Mouse (Mus musculus): ENCODE measurements at regions not wholly inside any gene's neighbourhood (a gene's known extent, or its start where the extent isn't known, plus 50 kb on each side); places are given as distances from the start of the nearest gene placed in this dataset.

- H3K36me3 ChIP-seq (ENCODE audit: control insufficient read depth, insufficient read depth, low read length): no peaks in the 10 kb centered on the region
- H3K9ac ChIP-seq (ENCODE audit: low read length): no peak overlapping the region
- peaks cover 5% of the 10 kb centered on the region; the same call in 1 of the 2 replicates for H3K4me1 ChIP-seq (ENCODE audit: control insufficient read depth, insufficient read depth, low read length)
- H3K27me3 ChIP-seq (replicated peaks; ENCODE audit: control insufficient read depth, insufficient read depth, low read length): no peaks in the 10 kb centered on the region
- H3K4me3 ChIP-seq (ENCODE audit: low read depth, low read length): no peak overlapping the region
- H3K9me3 ChIP-seq (replicated peaks; ENCODE audit: control insufficient read depth, low read length): no peaks in the 10 kb centered on the region
- WGBS: 86% methylated on average over 8 of the region's 8 CpGs
- H3K27ac ChIP-seq (ENCODE audit: low read depth, low read length): no peak overlapping the region
- ATAC-seq (no peak), DNase-seq (ENCODE audit: low spot score) (no peak)
- no peak overlapping the region for H3K4me2 ChIP-seq (ENCODE audit: low read length)
Measured at GRCm38 (mm10) chr10:91734691-91735090, 553.6 kb upstream of the Tmpo start.

DNA sequence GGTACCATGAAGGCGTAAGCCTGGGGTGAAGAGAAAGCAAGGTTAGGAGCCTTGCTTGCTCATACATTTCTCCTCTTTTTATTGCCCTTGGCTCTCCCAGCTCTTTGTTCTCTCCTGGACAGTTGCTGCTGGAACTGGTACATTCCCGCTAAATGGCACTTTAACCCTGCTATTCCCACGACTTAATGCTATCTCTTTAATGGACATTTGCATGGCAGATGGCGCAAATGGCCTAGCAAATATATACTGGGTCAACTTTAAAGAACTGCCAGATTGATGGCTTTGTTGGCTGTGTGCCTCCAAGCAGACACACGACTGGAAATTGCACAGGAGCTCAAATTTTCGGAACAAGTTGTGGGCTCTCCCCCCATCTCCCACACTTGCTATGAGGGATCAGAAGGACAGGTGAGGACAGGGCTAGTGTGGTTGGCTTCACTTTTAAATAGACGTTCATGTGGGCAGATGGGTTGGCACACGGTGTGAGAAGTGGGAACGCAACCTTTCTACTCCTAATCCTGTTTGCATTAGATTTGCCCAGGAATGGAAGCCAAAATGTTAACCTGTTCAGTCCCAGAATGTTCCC is 551.0 kb upstream of the Tmpo start:
- 61% methylated on average over 9 of the region's 9 CpGs for WGBS
- H3K27ac ChIP-seq (ENCODE audit: low read depth, low read length): no peak overlapping the region; the same call in 1 of the 2 replicates
- ATAC-seq: peak; percentile 66; the same call in 1 of the 2 replicates
- H3K9ac ChIP-seq (ENCODE audit: low read length): no peak overlapping the region
- DNase-seq (ENCODE audit: low spot score): peak; percentile 56
- no peaks in the 10 kb centered on the region for H3K27me3 ChIP-seq (replicated peaks; ENCODE audit: control insufficient read depth, insufficient read depth, low read length)
- H3K4me3 ChIP-seq (ENCODE audit: low read depth, low read length): no peak overlapping the region
- no peak overlapping the region for H3K4me2 ChIP-seq (ENCODE audit: low read length)
- no peaks in the 10 kb centered on the region for H3K9me3 ChIP-seq (replicated peaks; ENCODE audit: control insufficient read depth, low read length)
- no peaks in the 10 kb centered on the region for H3K36me3 ChIP-seq (ENCODE audit: control insufficient read depth, insufficient read depth, low read length)
- H3K4me1 ChIP-seq (ENCODE audit: control insufficient read depth, insufficient read depth, low read length): peaks cover 5% of the 10 kb centered on the region; the same call in 1 of the 2 replicates

DNA sequence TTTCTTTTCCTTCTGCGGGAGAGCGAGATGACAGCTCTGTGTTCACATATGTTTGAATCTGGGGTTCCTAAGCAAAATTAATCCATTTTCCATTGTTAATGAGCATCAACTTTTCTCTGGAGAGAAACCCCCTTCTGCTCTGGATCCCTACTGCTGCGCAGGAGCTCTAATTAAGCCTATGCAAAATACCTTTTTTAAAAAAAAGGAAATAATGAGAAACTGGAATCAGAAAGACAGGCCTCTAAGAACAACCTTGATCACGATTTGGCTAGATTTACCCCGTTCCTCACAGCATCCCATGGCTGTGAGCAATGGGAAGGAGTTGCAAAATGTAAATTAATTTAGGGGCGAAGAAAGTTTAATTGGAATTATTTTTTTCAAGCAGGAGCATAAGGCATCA is 548.9 kb upstream of the Tmpo start:
- H3K9me3 ChIP-seq (replicated peaks; ENCODE audit: control insufficient read depth, low read length): no peaks in the 10 kb centered on the region
- H3K9ac ChIP-seq (ENCODE audit: low read length): no peak overlapping the region
- DNase-seq (ENCODE audit: low spot score) (peak; percentile 60), ATAC-seq (no peak)
- 38% methylated on average over 6 of the region's 6 CpGs for WGBS
- no peaks in the 10 kb centered on the region for H3K36me3 ChIP-seq (ENCODE audit: control insufficient read depth, insufficient read depth, low read length)
- no peak overlapping the region for H3K4me3 ChIP-seq (ENCODE audit: low read depth, low read length)
- H3K27ac ChIP-seq (ENCODE audit: low read depth, low read length): no peak overlapping the region
- H3K27me3 ChIP-seq (replicated peaks; ENCODE audit: control insufficient read depth, insufficient read depth, low read length): no peaks in the 10 kb centered on the region
- H3K4me1 ChIP-seq (ENCODE audit: control insufficient read depth, insufficient read depth, low read length): peaks cover 5% of the 10 kb centered on the region; the same call in 1 of the 2 replicates
- H3K4me2 ChIP-seq (ENCODE audit: low read length): no peak overlapping the region

- Histone ChIP-seq H3K4me1 (ENCODE audit: control insufficient read depth, insufficient read depth, low read length) (peaks cover 4% of the 10 kb centered on the region; the same call in 1 of the 2 replicates), H3K4me3 (ENCODE audit: low read depth, low read length) (no peak overlapping the region), H3K9ac (ENCODE audit: low read length) (no peak overlapping the region), H3K27me3 (replicated peaks; ENCODE audit: control insufficient read depth, insufficient read depth, low read length) (no peaks in the 10 kb centered on the region), H3K9me3 (replicated peaks; ENCODE audit: control insufficient read depth, low read length) (no peaks in the 10 kb centered on the region), H3K4me2 (ENCODE audit: low read length) (no peak overlapping the region), H3K36me3 (ENCODE audit: control insufficient read depth, insufficient read depth, low read length) (no peaks in the 10 kb centered on the region), H3K27ac (ENCODE audit: low read depth, low read length) (0 out of 2 replicates have a peak overlapping the region, but pooled peaks have one; percentile 16)
- ATAC-seq: peak; percentile 97
- WGBS: 47% methylated on average over 9 of the region's 9 CpGs
- peak; percentile 96 for DNase-seq (ENCODE audit: low spot score)
Measured at GRCm38 (mm10) chr10:91719561-91720371, 538.7 kb upstream of the Tmpo start.

- no peak overlapping the region for H3K4me2 ChIP-seq (ENCODE audit: low read length)
- H3K27me3 ChIP-seq (replicated peaks; ENCODE audit: control insufficient read depth, insufficient read depth, low read length): no peaks in the 10 kb centered on the region
- peaks cover 4% of the 10 kb centered on the region; the same call in 1 of the 2 replicates for H3K4me1 ChIP-seq (ENCODE audit: control insufficient read depth, insufficient read depth, low read length)
- ATAC-seq (no peak), DNase-seq (ENCODE audit: low spot score) (no peak)
- no peak overlapping the region for H3K4me3 ChIP-seq (ENCODE audit: low read depth, low read length)
- no peak overlapping the region for H3K27ac ChIP-seq (ENCODE audit: low read depth, low read length)
- H3K9me3 ChIP-seq (replicated peaks; ENCODE audit: control insufficient read depth, low read length): no peaks in the 10 kb centered on the region
- H3K9ac ChIP-seq (ENCODE audit: low read length): no peak overlapping the region
- whole genome bisulfite sequencing: 80% methylated on average over 7 of the region's 7 CpGs
- H3K36me3 ChIP-seq (ENCODE audit: control insufficient read depth, insufficient read depth, low read length): no peaks in the 10 kb centered on the region
Measured at GRCm38 (mm10) chr10:91716604-91717003, 535.5 kb upstream of the Tmpo start.

GRCm38 (mm10) chr10:91714648-91715047 is 533.5 kb upstream of the Tmpo start:
- no peak overlapping the region for H3K4me2 ChIP-seq (ENCODE audit: low read length)
- H3K9ac ChIP-seq (ENCODE audit: low read length): no peak overlapping the region
- no peak overlapping the region for H3K27ac ChIP-seq (ENCODE audit: low read depth, low read length)
- DNase-seq (ENCODE audit: low spot score): no peak
- no peaks in the 10 kb centered on the region for H3K36me3 ChIP-seq (ENCODE audit: control insufficient read depth, insufficient read depth, low read length)
- no peaks in the 10 kb centered on the region for H3K27me3 ChIP-seq (replicated peaks; ENCODE audit: control insufficient read depth, insufficient read depth, low read length)
- no peak overlapping the region for H3K4me3 ChIP-seq (ENCODE audit: low read depth, low read length)
- peaks cover 4% of the 10 kb centered on the region; the same call in 1 of the 2 replicates for H3K4me1 ChIP-seq (ENCODE audit: control insufficient read depth, insufficient read depth, low read length)
- ATAC-seq: no peak
- WGBS: 75% methylated on average over 3 of the region's 3 CpGs
- H3K9me3 ChIP-seq (replicated peaks; ENCODE audit: control insufficient read depth, low read length): no peaks in the 10 kb centered on the region

DNA sequence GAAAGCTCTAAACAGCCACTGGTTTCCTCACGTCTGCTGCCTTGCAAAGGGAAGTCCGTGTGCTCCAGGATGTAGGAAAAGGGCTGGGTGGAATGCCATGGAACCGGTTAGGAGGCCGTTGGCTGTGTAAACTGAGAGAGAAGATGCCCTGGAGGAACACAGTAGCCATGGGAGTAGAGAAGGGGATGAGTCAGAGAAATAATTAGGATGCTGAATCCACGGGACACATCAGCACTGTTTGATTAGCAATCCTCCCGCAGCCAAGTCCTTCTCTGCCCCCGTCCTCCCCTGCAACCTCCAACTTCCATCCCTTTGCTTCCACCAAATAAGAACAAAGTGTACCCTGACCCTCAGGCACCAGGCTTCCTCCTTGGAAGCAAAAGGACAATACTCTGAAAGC is 532.4 kb upstream of the Tmpo start:
- ATAC-seq: no peak
- 59% methylated on average over 7 of the region's 7 CpGs for WGBS
- no peak for DNase-seq (ENCODE audit: low spot score)

GRCm38 (mm10) chr10:91706816-91707215 is 525.7 kb upstream of the Tmpo start:
- Histone ChIP-seq H3K27me3 (replicated peaks; ENCODE audit: control insufficient read depth, insufficient read depth, low read length) (no peaks in the 10 kb centered on the region), H3K9ac (ENCODE audit: low read length) (no peak overlapping the region), H3K4me3 (ENCODE audit: low read depth, low read length) (no peak overlapping the region), H3K36me3 (ENCODE audit: control insufficient read depth, insufficient read depth, low read length) (no peaks in the 10 kb centered on the region), H3K27ac (ENCODE audit: low read depth, low read length) (no peak overlapping the region), H3K9me3 (replicated peaks; ENCODE audit: control insufficient read depth, low read length) (no peaks in the 10 kb centered on the region), H3K4me2 (ENCODE audit: low read length) (no peak overlapping the region), H3K4me1 (ENCODE audit: control insufficient read depth, insufficient read depth, low read length) (no peaks in the 10 kb centered on the region)
- WGBS: 78% methylated on average over 3 of the region's 3 CpGs
- ATAC-seq (no peak), DNase-seq (ENCODE audit: low spot score) (no peak)

More for the DNA sequence above, 532.4 kb upstream of the Tmpo start:
- H3K36me3 ChIP-seq (ENCODE audit: control insufficient read depth, insufficient read depth, low read length): no peaks in the 10 kb centered on the region
- no peaks in the 10 kb centered on the region for H3K27me3 ChIP-seq (replicated peaks; ENCODE audit: control insufficient read depth, insufficient read depth, low read length)
- no peak overlapping the region for H3K4me3 ChIP-seq (ENCODE audit: low read depth, low read length)
- H3K27ac ChIP-seq (ENCODE audit: low read depth, low read length): no peak overlapping the region
- H3K4me1 ChIP-seq (ENCODE audit: control insufficient read depth, insufficient read depth, low read length): no peaks in the 10 kb centered on the region
- no peak overlapping the region for H3K9ac ChIP-seq (ENCODE audit: low read length)
- no peaks in the 10 kb centered on the region for H3K9me3 ChIP-seq (replicated peaks; ENCODE audit: control insufficient read depth, low read length)
- H3K4me2 ChIP-seq (ENCODE audit: low read length): no peak overlapping the region

- ATAC-seq (no peak), DNase-seq (ENCODE audit: low spot score) (no peak)
- Histone ChIP-seq H3K9me3 (replicated peaks; ENCODE audit: control insufficient read depth, low read length) (no peaks in the 10 kb centered on the region), H3K27ac (ENCODE audit: low read depth, low read length) (no peak overlapping the region), H3K4me2 (ENCODE audit: low read length) (no peak overlapping the region), H3K36me3 (ENCODE audit: control insufficient read depth, insufficient read depth, low read length) (no peaks in the 10 kb centered on the region), H3K4me3 (ENCODE audit: low read depth, low read length) (no peak overlapping the region), H3K27me3 (replicated peaks; ENCODE audit: control insufficient read depth, insufficient read depth, low read length) (no peaks in the 10 kb centered on the region), H3K9ac (ENCODE audit: low read length) (no peak overlapping the region), H3K4me1 (ENCODE audit: control insufficient read depth, insufficient read depth, low read length) (no peaks in the 10 kb centered on the region)
- 90% methylated on average over 3 of the region's 3 CpGs for WGBS
Measured at GRCm38 (mm10) chr10:91704751-91705150, 523.6 kb upstream of the Tmpo start.

All from forebrain, embryonic 14.5 days (tissue).